11 mouse cellular contexts compared by ENCODE assay signal in the genomic region with DNA sequence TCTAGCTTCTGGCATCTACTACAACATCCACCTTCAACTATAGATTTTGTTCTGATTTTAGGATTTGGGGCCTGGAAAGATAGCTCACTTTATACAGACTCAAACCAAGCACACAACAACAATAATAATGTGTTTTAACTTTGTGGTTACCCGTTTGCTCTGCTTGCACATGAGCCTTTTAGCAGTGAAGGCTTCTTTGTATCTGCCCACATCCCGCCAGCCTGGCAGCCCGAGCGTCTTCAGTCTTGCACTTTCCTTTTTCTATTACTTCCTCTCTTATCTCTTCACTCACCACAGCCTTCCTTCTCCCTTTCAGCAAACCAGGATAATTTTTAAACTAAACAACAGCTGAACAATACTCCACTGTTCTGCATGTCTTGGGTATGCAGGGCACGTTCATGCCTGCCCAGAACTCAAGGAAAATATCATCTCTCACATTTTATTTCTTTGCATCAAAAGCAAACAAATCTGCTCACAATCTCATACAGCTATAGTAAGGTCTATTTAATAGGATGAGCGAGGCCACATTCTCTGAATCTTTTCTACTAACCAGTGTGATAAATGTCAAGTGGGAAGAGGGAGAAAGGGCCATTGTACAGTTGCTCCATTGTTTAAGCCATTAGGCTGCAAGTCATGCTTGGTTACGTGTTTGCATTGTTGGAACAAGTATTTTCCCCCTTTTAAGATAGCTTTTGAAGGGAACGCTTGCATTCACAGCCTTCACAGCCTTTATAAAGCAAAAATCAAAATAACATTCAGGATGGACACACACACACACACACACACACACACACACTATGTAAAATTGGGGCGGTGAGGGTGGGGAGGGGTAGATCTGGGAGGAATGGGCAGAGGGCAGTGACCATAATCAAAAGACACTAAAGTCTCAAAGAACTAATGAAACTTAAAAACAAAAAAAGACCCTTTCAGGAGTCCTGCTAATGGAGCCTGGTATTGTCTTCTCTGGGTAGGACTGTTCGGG. TPM values are rescaled to one million over a fixed set of nuclear protein-coding genes. Genes with fewer than 3 reads are reported as not detected.
DNase-seq lines count a peak whose midpoint lies in the region; ATAC-seq lines count a peak whose summit lies in the region.
"Had no signal": no experiment of that assay in that cellular context is flagged by ENCODE, and none has a peak within 500 bp of the region (broad histone marks: within the 10 kb centered on the region; RNA-seq: fewer than 3 reads in every experiment).

No protein-coding gene starts in this region.

- ATAC-seq in neural tube, embryonic 13.5 days (ENCODE audit: low read depth): peak; percentile 51; the same call in 1 of the 2 replicates
- ATAC-seq: activated CD4-positive, CD25-positive, alpha-beta regulatory T cell, adult 4 months had no signal

- no peaks in the 10 kb centered on the region for H3K27me3 ChIP-seq in hindbrain, embryonic 10.5 days (ENCODE audit: insufficient read depth, poor library complexity, severe bottlenecking)
- H3K27me3 ChIP-seq in neural tube, embryonic 13.5 days: no peaks in the 10 kb centered on the region

- H3K9ac ChIP-seq in neural tube, embryonic 13.5 days: no peak overlapping the region

- H3K9me3 ChIP-seq in hindbrain, embryonic 10.5 days: no peaks in the 10 kb centered on the region
- H3K9me3 ChIP-seq in neural tube, embryonic 13.5 days: no peaks in the 10 kb centered on the region

- no peak overlapping the region for H3K4me2 ChIP-seq in neural tube, embryonic 13.5 days

- intact Hi-C loops in heart, postnatal 36 days (cut with DNase I): no loop called here

- peak; percentile 41 for DNase-seq in heart, adult 11 months
- DNase-seq in heart, postnatal 36 days: no peak
- peak; percentile 43 for DNase-seq in NIH3T3 (ENCODE audit: low read depth)
- DNase-seq in hindbrain, embryonic 10.5 days (ENCODE audit: low spot score): no peak
- DNase-seq in adrenal gland, adult (ENCODE audit: inconsistent age in 2 of 2, low spot score in 1 of 2): no peak
- DNase-seq in kidney, postnatal 10 days: no peak
- DNase-seq in right cerebral cortex, postnatal 4 days: no peak
- DNase-seq: cerebellum, adult 11-12 months; kidney, postnatal 4 days had no signal

- H3K4me3 ChIP-seq in hindbrain, embryonic 10.5 days: no peak overlapping the region
- no peak overlapping the region for H3K4me3 ChIP-seq in neural tube, embryonic 13.5 days

- H3K36me3 ChIP-seq in hindbrain, embryonic 10.5 days: no peaks in the 10 kb centered on the region
- no peaks in the 10 kb centered on the region for H3K36me3 ChIP-seq in neural tube, embryonic 13.5 days

- H3K4me1 ChIP-seq in hindbrain, embryonic 10.5 days (replicated peaks): peaks cover 75% of the 10 kb centered on the region
- peaks cover 21% of the 10 kb centered on the region for H3K4me1 ChIP-seq in neural tube, embryonic 13.5 days (replicated peaks)

- WGBS in hindbrain, embryonic 10.5 days: 38% methylated on average over 10 of the region's 10 CpGs
- WGBS in neural tube, embryonic 13.5 days: 26% methylated on average over 10 of the region's 10 CpGs

- peak overlapping the region; percentile 83 for H3K27ac ChIP-seq in hindbrain, embryonic 10.5 days
- peak overlapping the region; percentile 52 for H3K27ac ChIP-seq in neural tube, embryonic 13.5 days (replicated peaks)

RNA-seq across cellular contexts. Expression of a gene that starts 39.7 kb away (rescaled TPM):
- total RNA-seq in heart, postnatal 36 days (2021): 10 to 100 TPM; 14.3 to 19.5 TPM
- polyA plus RNA-seq in hindbrain, embryonic 10.5 days (2016; fragmentation: Nextera tagmentation; extraction: Ambion mirVana): 105 and 137 TPM in 2 replicates
- polyA plus RNA-seq in neural tube, embryonic 13.5 days (2015; fragmentation: Nextera tagmentation; extraction: Ambion mirVana): 86.4 and 96.5 TPM in 2 replicates

RNA-seq across cellular contexts. Expression of a gene that starts 40.2 kb away (rescaled TPM):
- under 1 TPM; 0.33 to 0.35 TPM for total RNA-seq in heart, postnatal 36 days (2021)
- polyA plus RNA-seq in hindbrain, embryonic 10.5 days (2016; fragmentation: Nextera tagmentation; extraction: Ambion mirVana): 6.7 and 9.6 TPM in 2 replicates
- 2.4 and 3.8 TPM in 2 replicates for polyA plus RNA-seq in neural tube, embryonic 13.5 days (2015; fragmentation: Nextera tagmentation; extraction: Ambion mirVana)

Comparison
In these comparisons a context has a peak if more than half of its experiments do, and no peak if none do; other contexts are left out.
1. DNase-seq: peak in heart, adult 11 months (single experiment) and NIH3T3 (single experiment); none in heart, postnatal 36 days (0 of 2), hindbrain, embryonic 10.5 days (single experiment), adrenal gland, adult (0 of 2), kidney, postnatal 10 days (single experiment) and right cerebral cortex, postnatal 4 days (single experiment).